Mouse (Mus musculus): Measurements from ENCODE around the gene Prkcq. TPM values are rescaled to one million over a fixed set of nuclear protein-coding genes. Genes with fewer than 3 reads are reported as not detected.

The Prkcq gene
- polyA plus RNA-seq, 1 experiment: not detected

- no peak for TF ChIP-seq CTCF (IDR thresholded peaks at IDR 0.05; ENCODE audit: insufficient read depth, low read depth, low read length)
- TF ChIP-seq POLR2A (IDR thresholded peaks at IDR 0.05; ENCODE audit: insufficient read depth, low read depth, low read length): no peak
- Histone ChIP-seq H3K4me3 (ENCODE audit: insufficient read depth, low read depth, low read length) (no peak overlapping the region), H3K27ac (ENCODE audit: insufficient read depth, low read depth, low read length) (no peak overlapping the region), H3K4me1 (ENCODE audit: control insufficient read depth, insufficient read depth, low read length) (no peaks in the 10 kb centered on the region)
- 84% methylated on average over 7 of the region's 7 CpGs for WGBS
Measured at GRCm38 (mm10) chr2:11159641-11160040, 12.3 kb upstream of the Prkcq start.

GRCm38 (mm10) chr2:11160696-11161095 is 11.2 kb upstream of the Prkcq start:
- Histone ChIP-seq H3K4me1 (ENCODE audit: control insufficient read depth, insufficient read depth, low read length) (no peaks in the 10 kb centered on the region), H3K4me3 (ENCODE audit: insufficient read depth, low read depth, low read length) (no peak overlapping the region), H3K27ac (ENCODE audit: insufficient read depth, low read depth, low read length) (no peak overlapping the region)
- TF ChIP-seq CTCF (IDR thresholded peaks at IDR 0.05; ENCODE audit: insufficient read depth, low read depth, low read length): no peak
- no peak for TF ChIP-seq POLR2A (IDR thresholded peaks at IDR 0.05; ENCODE audit: insufficient read depth, low read depth, low read length)
- 77% methylated on average over 3 of the region's 3 CpGs for WGBS

- TF ChIP-seq CTCF (IDR thresholded peaks at IDR 0.05; ENCODE audit: insufficient read depth, low read depth, low read length) (no peak), POLR2A (IDR thresholded peaks at IDR 0.05; ENCODE audit: insufficient read depth, low read depth, low read length) (no peak)
- Histone ChIP-seq H3K27ac (ENCODE audit: insufficient read depth, low read depth, low read length) (no peak overlapping the region), H3K4me1 (ENCODE audit: control insufficient read depth, insufficient read depth, low read length) (no peaks in the 10 kb centered on the region), H3K4me3 (ENCODE audit: insufficient read depth, low read depth, low read length) (no peak overlapping the region)
- 93% methylated on average over 4 of the region's 4 CpGs for WGBS
Measured at GRCm38 (mm10) chr2:11161336-11161735, 10.6 kb upstream of the Prkcq start.

- Histone ChIP-seq H3K27ac (ENCODE audit: insufficient read depth, low read depth, low read length) (no peak overlapping the region), H3K4me3 (ENCODE audit: insufficient read depth, low read depth, low read length) (no peak overlapping the region), H3K4me1 (ENCODE audit: control insufficient read depth, insufficient read depth, low read length) (no peaks in the 10 kb centered on the region)
- TF ChIP-seq POLR2A (IDR thresholded peaks at IDR 0.05; ENCODE audit: insufficient read depth, low read depth, low read length) (no peak), CTCF (IDR thresholded peaks at IDR 0.05; ENCODE audit: insufficient read depth, low read depth, low read length) (no peak)
- WGBS: 49% methylated on average over 3 of the region's 3 CpGs
Measured at GRCm38 (mm10) chr2:11162701-11163100, 9.2 kb upstream of the Prkcq start.

GRCm38 (mm10) chr2:11164170-11164569 is 7.7 kb upstream of the Prkcq start:
- Histone ChIP-seq H3K27ac (ENCODE audit: insufficient read depth, low read depth, low read length) (no peak overlapping the region), H3K4me1 (ENCODE audit: control insufficient read depth, insufficient read depth, low read length) (no peaks in the 10 kb centered on the region), H3K4me3 (ENCODE audit: insufficient read depth, low read depth, low read length) (no peak overlapping the region)
- WGBS: 91% methylated on average over 3 of the region's 3 CpGs
- TF ChIP-seq POLR2A (IDR thresholded peaks at IDR 0.05; ENCODE audit: insufficient read depth, low read depth, low read length) (no peak), CTCF (IDR thresholded peaks at IDR 0.05; ENCODE audit: insufficient read depth, low read depth, low read length) (no peak)

- 75% methylated on average over 6 of the region's 6 CpGs for WGBS
Measured at GRCm38 (mm10) chr2:11169721-11170335, 2.1 kb upstream of the Prkcq start.

GRCm38 (mm10) chr2:11172831-11173414 is 1.0 kb downstream of the Prkcq start:
- no peak overlapping the region for H3K27ac ChIP-seq (ENCODE audit: insufficient read depth, low read depth, low read length)
- no peak overlapping the region for H3K4me3 ChIP-seq (ENCODE audit: insufficient read depth, low read depth, low read length)
- peaks cover 6% of the 10 kb centered on the region for H3K4me1 ChIP-seq (ENCODE audit: control insufficient read depth, insufficient read depth, low read length)
- WGBS: 17% methylated on average over 9 of the region's 9 CpGs
- TF ChIP-seq CTCF (IDR thresholded peaks at IDR 0.05; ENCODE audit: insufficient read depth, low read depth, low read length) (no peak), POLR2A (IDR thresholded peaks at IDR 0.05; ENCODE audit: insufficient read depth, low read depth, low read length) (no peak)

More at GRCm38 (mm10) chr2:11169721-11170335, 2.1 kb upstream of the Prkcq start:
- Histone ChIP-seq H3K4me1 (ENCODE audit: control insufficient read depth, insufficient read depth, low read length) (peaks cover 6% of the 10 kb centered on the region), H3K27ac (ENCODE audit: insufficient read depth, low read depth, low read length) (no peak overlapping the region), H3K4me3 (ENCODE audit: insufficient read depth, low read depth, low read length) (no peak overlapping the region)
- no peak for TF ChIP-seq POLR2A (IDR thresholded peaks at IDR 0.05; ENCODE audit: insufficient read depth, low read depth, low read length)
- TF ChIP-seq CTCF (IDR thresholded peaks at IDR 0.05; ENCODE audit: insufficient read depth, low read depth, low read length): no peak

GRCm38 (mm10) chr2:11173521-11173920 is 1.6 kb downstream of the Prkcq start:
- WGBS: 42% methylated on average over 4 of the region's 4 CpGs

GRCm38 (mm10) chr2:11174101-11174500 is 2.2 kb downstream of the Prkcq start:
- H3K4me3 ChIP-seq (ENCODE audit: insufficient read depth, low read depth, low read length): no peak overlapping the region
- no peak overlapping the region for H3K27ac ChIP-seq (ENCODE audit: insufficient read depth, low read depth, low read length)
- WGBS: 79% methylated on average over 4 of the region's 4 CpGs

More at GRCm38 (mm10) chr2:11173521-11173920, 1.6 kb downstream of the Prkcq start:
- TF ChIP-seq CTCF (IDR thresholded peaks at IDR 0.05; ENCODE audit: insufficient read depth, low read depth, low read length): no peak
- TF ChIP-seq POLR2A (IDR thresholded peaks at IDR 0.05; ENCODE audit: insufficient read depth, low read depth, low read length): no peak
- H3K4me1 ChIP-seq (ENCODE audit: control insufficient read depth, insufficient read depth, low read length): peaks cover 6% of the 10 kb centered on the region
- no peak overlapping the region for H3K4me3 ChIP-seq (ENCODE audit: insufficient read depth, low read depth, low read length)
- H3K27ac ChIP-seq (ENCODE audit: insufficient read depth, low read depth, low read length): no peak overlapping the region

More at GRCm38 (mm10) chr2:11174101-11174500, 2.2 kb downstream of the Prkcq start:
- peaks cover 6% of the 10 kb centered on the region for H3K4me1 ChIP-seq (ENCODE audit: control insufficient read depth, insufficient read depth, low read length)
- TF ChIP-seq POLR2A (IDR thresholded peaks at IDR 0.05; ENCODE audit: insufficient read depth, low read depth, low read length) (no peak), CTCF (IDR thresholded peaks at IDR 0.05; ENCODE audit: insufficient read depth, low read depth, low read length) (no peak)

Data from olfactory bulb, adult 2 months (tissue).